Mouse (Mus musculus): Measurements from ENCODE around the gene Akr1c14.
"Not testable (repeated sequence)": the region's sequence is repeated elsewhere in the genome, so short reads cannot be mapped to it uniquely, and the experiment has no call there.

Gene Akr1c14

DNA sequence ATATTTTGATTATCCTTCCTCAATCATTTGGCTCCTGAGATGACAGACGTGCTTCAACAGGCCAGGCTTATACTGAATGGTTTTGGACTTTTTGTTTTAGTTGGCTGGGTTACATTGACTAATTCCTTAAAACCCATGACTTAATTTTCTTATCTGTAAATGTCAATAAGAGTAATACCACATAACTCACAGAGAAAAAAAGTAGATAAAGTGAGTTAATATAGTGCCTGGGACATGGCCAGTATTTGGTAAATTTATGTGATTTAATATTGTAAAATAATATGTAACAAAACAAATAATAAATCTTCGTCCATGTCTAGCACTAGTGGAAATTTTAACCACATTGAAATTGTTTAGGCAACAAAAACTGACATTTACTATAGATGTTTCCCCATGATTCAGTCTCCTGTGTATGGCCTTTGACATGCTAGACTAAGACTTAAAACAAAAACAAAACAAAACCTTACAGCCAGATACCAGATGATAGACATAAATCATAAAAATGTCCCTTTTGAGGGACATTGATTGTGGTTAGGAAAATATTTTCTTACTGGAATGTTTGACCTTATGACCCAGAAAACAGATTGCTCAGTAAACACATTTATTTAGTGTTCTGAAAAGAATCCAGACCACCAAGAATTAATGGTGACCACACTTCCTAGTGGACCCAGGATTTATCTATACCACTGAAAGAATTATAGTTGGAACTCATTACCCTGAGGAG lies 70.5 kb downstream of the Akr1c14 start:
- DNase-seq (ENCODE audit: low spot score in 2 of 2), result no peak

DNA sequence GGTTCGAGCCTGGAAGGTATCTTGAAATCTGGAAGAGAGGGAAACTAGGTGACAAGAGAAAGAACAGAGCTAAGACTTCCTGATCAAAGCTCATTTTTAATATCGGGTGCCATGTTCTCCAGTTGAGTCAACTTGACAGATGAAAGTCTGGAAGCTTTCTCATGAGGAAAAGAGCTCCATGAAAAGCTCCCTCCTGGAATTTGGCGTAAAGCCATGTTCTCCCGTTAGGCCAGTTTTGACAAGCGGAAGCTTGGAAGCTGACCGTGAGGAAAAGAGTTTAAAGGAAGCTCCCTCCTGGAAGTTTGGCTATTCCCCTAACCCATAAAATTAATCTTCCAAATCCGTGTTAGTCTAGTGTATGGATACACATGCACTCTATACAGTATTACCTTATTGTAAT lies 74.3 kb downstream of the Akr1c14 start:
- no peak for DNase-seq (ENCODE audit: low spot score in 2 of 2)

DNA sequence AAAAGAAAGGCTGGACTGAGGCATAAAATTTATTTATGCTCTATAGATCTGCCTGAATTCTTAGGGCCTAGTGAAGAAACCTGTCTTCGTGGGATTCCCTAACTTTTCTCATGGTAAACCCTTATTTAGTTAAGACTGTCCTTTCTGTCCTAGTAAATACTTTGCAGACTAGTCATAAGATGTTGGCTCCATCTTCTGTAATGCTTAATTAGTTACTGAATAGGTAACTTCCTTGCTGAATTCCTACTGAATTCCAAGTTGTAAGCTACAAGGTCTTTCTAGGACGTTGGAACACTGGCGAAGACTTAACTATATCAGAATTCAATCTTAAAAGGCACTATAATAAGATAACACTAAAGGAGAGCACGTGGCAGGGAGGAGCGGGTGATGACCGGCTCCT lies 75.7 kb downstream of the Akr1c14 start:
- not testable (repeated sequence) for DNase-seq (ENCODE audit: low spot score in 2 of 2)

DNA sequence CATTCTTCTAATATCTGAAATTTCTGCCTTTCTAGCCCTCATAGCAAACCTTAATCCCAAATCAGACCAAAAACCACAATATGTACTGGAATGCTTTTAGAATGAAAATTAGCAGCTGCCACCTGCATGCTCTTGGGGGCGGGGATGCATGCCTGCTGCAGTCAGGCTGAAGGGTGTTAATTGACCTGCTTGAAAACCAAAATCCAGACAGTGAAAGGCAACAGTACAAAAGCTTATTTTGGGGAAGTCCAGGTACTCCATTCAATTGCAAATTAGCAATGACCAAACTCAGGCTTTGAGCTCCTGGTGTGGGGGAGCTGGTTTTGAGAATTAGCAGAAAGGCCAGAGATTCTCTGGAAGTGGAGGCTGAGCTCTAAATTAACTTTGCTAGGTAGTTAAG lies 77.0 kb downstream of the Akr1c14 start:
- not testable (repeated sequence) for DNase-seq (ENCODE audit: low spot score in 2 of 2)

DNA sequence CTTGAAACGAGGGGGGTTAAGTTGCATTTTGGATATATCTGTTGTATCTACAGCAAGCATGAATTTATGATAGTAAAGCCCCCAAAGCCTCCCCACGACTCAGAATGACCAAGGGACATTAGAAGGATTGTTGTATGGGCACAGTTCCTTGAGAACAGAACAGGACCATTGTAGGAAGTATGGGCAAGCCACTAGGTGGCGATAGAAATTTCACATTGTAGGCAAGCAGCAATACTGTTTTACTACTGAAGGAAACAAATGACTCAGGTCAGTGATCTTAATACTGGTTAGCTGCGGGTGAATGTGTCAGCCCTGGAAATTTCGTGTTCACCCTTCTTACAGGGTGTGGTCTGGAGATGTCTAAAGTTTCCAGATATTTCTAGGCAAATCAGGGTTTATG lies 80.3 kb downstream of the Akr1c14 start:
- DNase-seq (ENCODE audit: low spot score in 2 of 2), result no peak

DNA sequence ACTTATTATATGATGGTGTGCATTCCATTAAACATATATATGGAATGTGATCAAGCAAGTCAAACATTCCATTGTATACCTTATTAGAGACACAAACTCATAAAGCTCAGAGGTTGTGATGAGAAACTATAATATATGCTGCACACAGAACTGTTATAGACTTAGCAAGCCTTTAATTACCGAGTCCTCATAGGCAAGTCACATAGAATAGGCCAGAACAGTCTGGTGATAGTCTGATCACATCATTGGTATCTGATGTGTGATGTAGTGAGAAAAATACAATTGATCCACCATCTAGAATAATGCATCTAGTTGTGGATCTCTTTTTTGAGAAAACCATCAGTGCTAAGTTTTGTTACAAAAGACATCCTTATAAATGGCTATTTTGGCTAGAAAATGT lies 82.5 kb downstream of the Akr1c14 start:
- no peak for DNase-seq (ENCODE audit: low spot score in 2 of 2)

DNA sequence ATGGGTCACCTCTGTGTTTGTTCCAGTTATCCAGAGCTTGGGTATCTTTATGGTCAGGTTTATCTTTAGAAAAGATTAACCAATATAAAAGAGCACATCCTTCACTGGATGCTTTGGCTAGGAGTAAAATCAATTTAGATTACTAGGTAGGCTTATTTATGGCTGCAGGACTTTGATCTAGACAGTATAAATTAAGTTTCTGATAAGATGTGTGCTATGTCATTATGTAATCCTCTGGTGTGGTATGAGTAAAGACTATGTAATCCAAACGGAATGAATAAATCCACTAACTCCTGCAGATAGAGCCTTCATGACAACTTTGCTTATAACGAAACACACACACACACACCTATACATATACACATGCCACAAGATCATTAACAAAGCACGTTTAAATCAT lies 82.9 kb downstream of the Akr1c14 start:
- DNase-seq (ENCODE audit: low spot score in 2 of 2), result no peak

DNA sequence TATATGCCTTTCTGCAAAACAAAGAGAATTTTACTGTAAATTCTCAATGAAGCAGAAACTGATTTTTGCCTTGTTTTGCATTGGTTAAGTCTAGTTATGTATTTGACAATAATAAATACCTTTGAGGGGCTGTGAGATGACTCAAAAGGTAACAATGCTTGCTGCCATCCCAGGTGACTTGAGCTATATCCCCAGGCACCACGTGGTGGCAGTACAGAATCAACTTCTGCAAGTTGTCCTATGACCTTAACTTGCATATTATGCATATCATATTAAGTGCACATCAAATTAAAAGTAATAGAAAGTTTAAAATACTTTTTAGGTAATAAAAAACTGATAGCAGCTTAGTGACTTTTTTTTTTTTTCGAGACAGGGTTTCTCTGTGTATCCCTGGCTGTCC lies 84.3 kb downstream of the Akr1c14 start:
- no peak for DNase-seq (ENCODE audit: low spot score in 2 of 2)

Measured in cerebellum, postnatal 4 days (tissue).